Mouse (Mus musculus) lung, embryonic 15.5 days (tissue): ENCODE results near the gene Fev. TPM values are rescaled to one million over a fixed set of nuclear protein-coding genes. Genes with fewer than 3 reads are reported as not detected.

Experiments used
- ATAC-seq: fragments of 200-750 bp; cut with Nextera tagmentation; 2 replicates; pipeline ENCODE4 v1.8.0; 2017; ENCODE audit warnings: moderate number of reproducible peaks, borderline replicate concordance; ENCODE audit not compliant: low FRiP score, low TSS enrichment; ENCODE audit errors: extremely low read depth
- H3K27ac ChIP-seq: fragments of 300-500 bp; sonication (generic); 2 replicates; pipeline ENCODE4 v1.5.1; 2015; ENCODE audit warnings: moderate library complexity, mild to moderate bottlenecking, inconsistent platforms
- H3K27me3 ChIP-seq: fragments of 300-500 bp; sonication (generic); 2 replicates; pipeline ENCODE4 v1.6.1; 2015; ENCODE audit warnings: inconsistent platforms
- H3K36me3 ChIP-seq: fragments of 300-500 bp; sonication (generic); 2 replicates; pipeline ENCODE4 v1.6.1; 2015; ENCODE audit warnings: inconsistent platforms
- H3K4me1 ChIP-seq: fragments of 300-500 bp; sonication (generic); 2 replicates; pipeline ENCODE4 v1.6.1; 2015; ENCODE audit warnings: inconsistent platforms
- H3K4me2 ChIP-seq: fragments of 300-500 bp; sonication (generic); 2 replicates; pipeline ENCODE4 v1.6.1; 2015; ENCODE audit warnings: inconsistent platforms, mild to moderate bottlenecking, moderate library complexity
- H3K4me3 ChIP-seq: fragments of 300-500 bp; sonication (generic); 2 replicates; pipeline ENCODE4 v1.5.1; 2015; ENCODE audit warnings: mild to moderate bottlenecking, inconsistent platforms
- H3K9ac ChIP-seq: fragments of 300-500 bp; sonication (generic); 2 replicates; pipeline ENCODE4 v1.6.1; 2015; ENCODE audit warnings: inconsistent platforms
- H3K9me3 ChIP-seq: fragments of 300-500 bp; sonication (generic); 2 replicates; pipeline ENCODE4 v1.6.1; 2016; ENCODE audit warnings: inconsistent platforms
- WGBS: fragments of 180-500 bp; shearing (Covaris S2); methylation state at CpG from one replicate; pipeline ENCODE4 v1.1.7; 2015; 5-methylcytosine and 5-hydroxymethylcytosine counted together
- microRNA counts: library from miRNA; unstranded; fragments of <30 nt; microRNA quantifications from one replicate; lab custom pipeline; 2016
- microRNA-seq: library from miRNA; unstranded; fragments of <30 nt; microRNA quantifications from one replicate; pipeline ENCODE4, GENCODE M21; 2016
- polyA plus RNA-seq: library from polyadenylated mRNA; unstranded; fragments of >200 nt; fragmentation: Nextera tagmentation; extraction: Ambion mirVana; gene quantifications from 2 replicates; pipeline ENCODE4 v1.2.1, GENCODE M21; 2015

Gene Fev
- polyA plus RNA-seq, 1 experiment from 2014 or later: not detected

- H3K9ac ChIP-seq: no peak overlapping the region
- ATAC-seq: no peak
- H3K9me3 ChIP-seq: no peaks in the 10 kb centered on the region
- H3K4me1 ChIP-seq: peaks cover 9% of the 10 kb centered on the region
- no peak overlapping the region for H3K27ac ChIP-seq
- no peaks in the 10 kb centered on the region for H3K36me3 ChIP-seq
- peaks cover 77% of the 10 kb centered on the region for H3K27me3 ChIP-seq
- no peak overlapping the region for H3K4me3 ChIP-seq
- WGBS: 16% methylated on average over 6 of the region's 6 CpGs
- H3K4me2 ChIP-seq: no peak overlapping the region
Observed at GRCm38 (mm10) chr1:74850251-74850650, 35.0 kb downstream of the Fev start.

GRCm38 (mm10) chr1:74848946-74849345, 36.3 kb downstream of the Fev start:
- Histone ChIP-seq H3K4me1 (no peaks in the 10 kb centered on the region), H3K4me3 (no peak overlapping the region), H3K9ac (no peak overlapping the region), H3K4me2 (no peak overlapping the region), H3K27me3 (peaks cover 64% of the 10 kb centered on the region), H3K36me3 (no peaks in the 10 kb centered on the region), H3K9me3 (no peaks in the 10 kb centered on the region), H3K27ac (no peak overlapping the region)
- WGBS: 59% methylated on average over 5 of the region's 5 CpGs
- no peak for ATAC-seq

GRCm38 (mm10) chr1:74846341-74846740, 38.9 kb downstream of the Fev start:
- H3K4me2 ChIP-seq: no peak overlapping the region
- H3K4me3 ChIP-seq: no peak overlapping the region
- 31% methylated on average over 9 of the region's 9 CpGs for WGBS
- H3K27me3 ChIP-seq: peaks cover 41% of the 10 kb centered on the region
- no peaks in the 10 kb centered on the region for H3K4me1 ChIP-seq
- no peak overlapping the region for H3K9ac ChIP-seq
- no peaks in the 10 kb centered on the region for H3K9me3 ChIP-seq
- no peak overlapping the region for H3K27ac ChIP-seq
- H3K36me3 ChIP-seq: no peaks in the 10 kb centered on the region
- ATAC-seq: no peak

- ATAC-seq: no peak
- Histone ChIP-seq H3K27me3 (peaks cover 10% of the 10 kb centered on the region), H3K36me3 (no peaks in the 10 kb centered on the region), H3K27ac (no peak overlapping the region), H3K4me3 (no peak overlapping the region), H3K9me3 (no peaks in the 10 kb centered on the region), H3K4me1 (no peaks in the 10 kb centered on the region), H3K4me2 (no peak overlapping the region), H3K9ac (no peak overlapping the region)
- 83% methylated on average over 5 of the region's 5 CpGs for WGBS
Observed at GRCm38 (mm10) chr1:74843090-74843489, 42.1 kb downstream of the Fev start.

GRCm38 (mm10) chr1:74833255-74833654, 52.0 kb downstream of the Fev start:
- H3K4me2 ChIP-seq: no peak overlapping the region
- ATAC-seq: no peak
- H3K9me3 ChIP-seq: no peaks in the 10 kb centered on the region
- H3K27me3 ChIP-seq: no peaks in the 10 kb centered on the region; the same call in 1 of the 2 replicates
- H3K27ac ChIP-seq: no peak overlapping the region
- no peaks in the 10 kb centered on the region for H3K36me3 ChIP-seq
- WGBS: 62% methylated on average over 3 of the region's 3 CpGs
- H3K9ac ChIP-seq: no peak overlapping the region
- H3K4me1 ChIP-seq: no peaks in the 10 kb centered on the region
- H3K4me3 ChIP-seq: no peak overlapping the region

MicroRNA genes within 50 kb of the gene (microRNA counts, 519-probe panel; counts per million panel counts)
- 2,622 counts per million, percentile 62 among the panel's probes with 10 or more counts for microRNA mmu-miR-375 (lab: Ali Mortazavi, UCI)

Small RNA genes within 50 kb of the gene (microRNA-seq; reads per million reads assigned to microRNA genes)
- 5,929 reads per million, percentile 92 among the genes with 10 or more reads in this experiment for gene Mir375

Other genes starting within 250 kb of the Fev start
- 15.9 and 16.5 TPM in 2 replicates for gene Ttll4, start 223.7 kb downstream of the Fev start, polyA plus RNA-seq
- 3.0 TPM in 2 replicates for gene Cyp27a1, start 171.8 kb downstream of the Fev start, polyA plus RNA-seq
- 0.34 and 0.57 TPM in 2 replicates for gene Prkag3, start 136.2 kb downstream of the Fev start, polyA plus RNA-seq
- gene Wnt6, start 113.5 kb downstream of the Fev start, polyA plus RNA-seq: 1.2 TPM in 2 replicates
- gene Wnt10a, start 93.9 kb downstream of the Fev start, polyA plus RNA-seq: 0.20 and 0.25 TPM in 2 replicates
- gene Cdk5r2, start 30.5 kb downstream of the Fev start, polyA plus RNA-seq: not detected in 2 replicates
- gene Cryba2, start 7.7 kb upstream of the Fev start, polyA plus RNA-seq: not detected in 2 replicates
- 0.81 and 0.97 TPM in 2 replicates for gene Cfap65, start 50.2 kb upstream of the Fev start, polyA plus RNA-seq
- gene Ihh, start 66.3 kb upstream of the Fev start, polyA plus RNA-seq: 0.06 and 0.07 TPM in 2 replicates
- 9.1 and 10.4 TPM in 2 replicates for gene Nhej1, start 239.8 kb upstream of the Fev start, polyA plus RNA-seq
- gene Slc23a3, start 248.5 kb upstream of the Fev start, polyA plus RNA-seq: 0.33 and 0.41 TPM in 2 replicates